Mouse (Mus musculus): ENCODE results near the gene St7.

DNA sequence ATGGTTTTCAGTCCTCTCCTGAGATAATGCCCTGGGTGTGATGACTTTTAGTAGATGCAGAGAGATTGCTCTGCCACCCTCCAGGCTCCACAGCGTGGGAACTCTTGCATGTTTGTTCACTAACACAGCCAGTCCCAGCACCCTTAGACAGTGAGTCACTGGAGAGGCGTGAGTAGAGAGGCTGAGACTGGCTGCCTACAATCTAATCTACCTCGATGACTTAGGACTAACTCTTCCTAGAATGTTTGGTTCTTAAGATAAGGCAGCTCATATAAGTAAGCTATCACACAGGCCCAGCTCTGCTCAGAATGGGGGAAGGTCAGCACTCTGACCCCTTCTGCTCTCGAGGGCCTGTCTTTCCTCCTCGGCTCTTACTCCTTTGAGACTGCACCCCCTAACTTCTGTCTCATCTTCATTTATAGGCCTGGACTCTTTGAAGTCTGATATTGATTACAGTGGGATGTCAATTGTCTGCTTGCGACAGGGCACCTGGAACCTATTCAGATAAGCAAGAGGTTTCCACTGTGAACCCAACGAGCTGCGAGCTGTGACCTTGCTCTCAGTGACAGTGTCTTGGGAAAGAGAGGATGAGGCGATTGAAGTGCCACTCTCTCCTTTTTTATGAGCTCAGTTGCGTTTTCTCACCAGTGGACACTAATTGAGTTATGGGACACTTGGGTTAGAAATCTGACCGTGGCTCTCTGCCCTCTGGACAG, 246.1 kb downstream of the St7 start:
- TF ChIP-seq CTCF (IDR thresholded peaks at IDR 0.05; ENCODE audit: low read depth, low read length) (no peak), EP300 (IDR thresholded peaks at IDR 0.05; ENCODE audit: insufficient read depth, low read depth, low read length) (no peak), POLR2A (IDR thresholded peaks at IDR 0.05; ENCODE audit: insufficient read depth, low read length) (no peak)
